Mouse (Mus musculus): ENCODE results near the gene D11Wsu47e.

DNA sequence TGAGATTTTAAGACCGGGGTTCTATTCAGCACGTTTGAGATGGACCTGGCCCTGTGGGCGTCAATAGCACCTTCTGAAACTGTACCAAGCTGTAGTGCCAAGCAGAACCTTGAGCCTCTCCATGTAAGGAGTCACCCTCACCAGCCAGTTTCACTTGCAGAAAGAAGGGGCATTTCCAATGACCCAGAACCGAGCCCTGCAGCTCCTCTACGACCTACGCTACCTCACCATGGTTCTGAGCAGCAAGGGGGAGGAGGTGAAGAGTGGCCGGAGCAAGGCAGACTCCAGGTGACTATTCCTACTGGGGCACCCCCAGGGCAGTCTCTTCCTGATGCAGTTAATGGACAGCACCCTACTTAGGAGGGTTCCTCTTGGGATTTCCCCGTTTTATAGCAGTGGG, 25.9 kb upstream of the D11Wsu47e start:
- TF ChIP-seq GATA1 (IDR thresholded peaks at IDR 0.05; ENCODE audit: borderline replicate concordance, low read length): no peak
- no peak for TF ChIP-seq CTCF (IDR thresholded peaks at IDR 0.05; ENCODE audit: low read depth, low read length)
- TF ChIP-seq GATA2 (IDR thresholded peaks at IDR 0.05; ENCODE audit: borderline replicate concordance, low read depth, low read length): no peak
